Mouse (Mus musculus): ENCODE results near the gene Gdpd5. TPM values are rescaled to one million over a fixed set of nuclear protein-coding genes. Genes with fewer than 3 reads are reported as not detected.
A peak's percentile ranks its signal among the peaks of the same experiment; 100 is the strongest.

Gene Gdpd5
- polyA plus RNA-seq, 1 experiment from 2014 or later = 46.2 TPM

DNA sequence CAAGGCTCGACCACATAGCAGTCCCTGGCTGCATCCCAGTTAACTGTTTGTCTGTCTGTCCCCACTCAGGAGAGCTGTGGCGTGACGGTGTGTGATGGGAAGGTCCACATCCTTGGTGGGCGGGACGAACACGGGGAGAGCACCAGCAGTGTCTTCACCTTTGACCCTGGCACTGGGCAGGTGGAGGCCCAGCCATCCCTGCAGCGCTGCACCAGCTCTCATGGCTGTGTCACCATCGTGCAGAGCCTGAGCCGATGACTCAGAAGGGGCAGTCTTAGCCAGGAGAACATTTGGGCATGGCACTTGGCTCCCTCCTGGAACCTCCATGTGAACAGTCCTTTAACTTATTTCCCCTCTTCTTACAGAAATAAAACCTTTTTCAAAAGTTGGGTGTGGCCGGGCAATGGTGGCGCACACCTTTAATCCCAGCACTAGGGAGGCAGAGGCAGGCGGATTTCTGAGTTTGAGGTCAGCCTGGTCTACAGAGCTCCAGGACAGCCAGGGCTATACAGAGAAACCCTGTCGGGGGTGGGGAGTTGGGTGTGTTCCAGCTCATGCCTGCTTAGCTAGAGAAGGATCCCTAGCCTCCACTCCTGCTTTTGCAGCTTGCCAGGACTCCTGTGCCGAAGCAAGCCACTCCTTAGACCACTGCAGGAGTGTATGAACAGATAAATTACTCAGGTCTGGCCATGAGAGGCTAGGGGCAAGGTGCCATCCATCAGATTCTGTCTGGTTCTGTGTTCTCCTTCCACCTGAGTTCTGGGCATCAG, 92.6 kb downstream of the Gdpd5 start:
- H3K9ac ChIP-seq = no peak overlapping the region
- H3K9me3 ChIP-seq (ENCODE audit: control insufficient read depth, low read length) = no peaks in the 10 kb centered on the region
- no peak for ATAC-seq (ENCODE audit: low FRiP score)
- WGBS = 84% methylated on average over 14 of the region's 14 CpGs
- no peak overlapping the region for H3K4me3 ChIP-seq (replicated peaks; ENCODE audit: low read length)
- H3K27ac ChIP-seq = peak overlapping the region; percentile 75; the same call in 1 of the 2 replicates
- H3K27me3 ChIP-seq (ENCODE audit: control insufficient read depth, insufficient read depth, low read length) = no peaks in the 10 kb centered on the region
- peaks cover 11% of the 10 kb centered on the region for H3K4me1 ChIP-seq (replicated peaks; ENCODE audit: control insufficient read depth, insufficient read depth, low read length)
- DNase-seq (ENCODE audit: low spot score) = no peak
- peaks cover 53% of the 10 kb centered on the region for H3K36me3 ChIP-seq (replicated peaks; ENCODE audit: control insufficient read depth, insufficient read depth)
- no peak overlapping the region for H3K4me2 ChIP-seq (replicated peaks)

- ATAC-seq (ENCODE audit: low FRiP score) = peak; percentile 54
- peaks cover 65% of the 10 kb centered on the region for H3K36me3 ChIP-seq (replicated peaks; ENCODE audit: control insufficient read depth, insufficient read depth)
- WGBS = 41% methylated on average over 12 of the region's 12 CpGs
- DNase-seq (ENCODE audit: low spot score) = no peak
- no peak overlapping the region for H3K9ac ChIP-seq
- H3K27ac ChIP-seq = peak overlapping the region; percentile 75
- no peak overlapping the region for H3K4me3 ChIP-seq (replicated peaks; ENCODE audit: low read length)
- H3K4me1 ChIP-seq (replicated peaks; ENCODE audit: control insufficient read depth, insufficient read depth, low read length) = peaks cover 5% of the 10 kb centered on the region; the same call in 1 of the 2 replicates
- H3K27me3 ChIP-seq (ENCODE audit: control insufficient read depth, insufficient read depth, low read length) = no peaks in the 10 kb centered on the region
- H3K4me2 ChIP-seq (replicated peaks) = no peak overlapping the region
- no peaks in the 10 kb centered on the region for H3K9me3 ChIP-seq (ENCODE audit: control insufficient read depth, low read length)
These were observed 93.8 kb downstream of the Gdpd5 start for GRCm38 (mm10) chr7:99474836-99475561.

DNA sequence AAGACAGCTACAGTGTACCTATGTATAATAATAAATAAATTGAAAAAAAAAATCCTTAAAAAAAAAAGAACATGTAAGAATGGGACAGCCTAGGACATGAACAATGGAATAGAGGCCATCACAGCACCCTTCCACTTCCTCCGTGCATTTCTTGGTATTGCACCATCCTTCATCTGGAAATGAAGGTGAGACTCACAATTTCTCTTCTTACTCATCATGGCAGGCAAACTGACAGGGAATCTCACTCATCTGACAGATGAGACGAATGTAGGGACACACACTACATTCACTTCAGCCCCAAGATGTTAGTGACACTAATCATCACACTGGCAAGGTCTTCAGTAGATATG, 94.3 kb downstream of the Gdpd5 start:
- Histone ChIP-seq H3K4me3 (replicated peaks; ENCODE audit: low read length) (no peak overlapping the region), H3K36me3 (replicated peaks; ENCODE audit: control insufficient read depth, insufficient read depth) (peaks cover 70% of the 10 kb centered on the region)

DNA sequence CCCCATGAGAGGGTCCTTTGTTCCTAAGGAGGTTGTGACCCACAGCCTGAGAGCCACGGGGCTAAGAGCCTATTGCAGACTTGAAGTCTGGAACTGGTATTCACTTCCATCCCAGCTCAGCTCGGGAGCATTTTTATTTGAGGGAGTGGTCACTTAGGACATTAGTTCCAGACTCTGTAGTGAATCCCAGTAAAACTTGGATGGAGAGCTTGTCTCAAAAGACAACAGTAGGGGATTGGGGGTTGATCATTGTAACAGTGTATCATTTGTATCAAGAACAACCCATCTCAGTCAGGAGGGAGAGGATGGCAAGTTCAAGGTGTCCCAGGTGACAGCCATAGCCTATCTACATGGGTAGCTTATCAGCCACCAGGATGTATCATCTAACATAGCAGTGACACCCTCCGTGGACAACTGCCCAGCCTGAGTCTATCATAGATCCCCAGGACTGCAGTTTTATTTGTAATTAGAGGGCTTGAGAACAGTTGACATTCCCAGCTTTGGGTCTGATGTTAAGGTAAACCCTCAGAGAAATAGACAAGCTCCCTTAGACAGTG, 95.4 kb downstream of the Gdpd5 start:
- DNase-seq (ENCODE audit: low spot score) (no peak), ATAC-seq (ENCODE audit: low FRiP score) (no peak)
- Histone ChIP-seq H3K27ac (no peak overlapping the region), H3K4me2 (replicated peaks) (no peak overlapping the region), H3K9me3 (ENCODE audit: control insufficient read depth, low read length) (no peaks in the 10 kb centered on the region), H3K27me3 (ENCODE audit: control insufficient read depth, insufficient read depth, low read length) (no peaks in the 10 kb centered on the region), H3K9ac (no peak overlapping the region), H3K4me1 (replicated peaks; ENCODE audit: control insufficient read depth, insufficient read depth, low read length) (peaks cover 17% of the 10 kb centered on the region), H3K4me3 (replicated peaks; ENCODE audit: low read length) (no peak overlapping the region), H3K36me3 (replicated peaks; ENCODE audit: control insufficient read depth, insufficient read depth) (peaks cover 81% of the 10 kb centered on the region)
- WGBS = 35% methylated on average over 3 of the region's 3 CpGs

More for the DNA sequence above, 94.3 kb downstream of the Gdpd5 start:
- Histone ChIP-seq H3K9ac (no peak overlapping the region), H3K27ac (peak overlapping the region; percentile 75), H3K27me3 (ENCODE audit: control insufficient read depth, insufficient read depth, low read length) (no peaks in the 10 kb centered on the region), H3K4me1 (replicated peaks; ENCODE audit: control insufficient read depth, insufficient read depth, low read length) (peaks cover 8% of the 10 kb centered on the region; the same call in 1 of the 2 replicates), H3K9me3 (ENCODE audit: control insufficient read depth, low read length) (no peaks in the 10 kb centered on the region), H3K4me2 (replicated peaks) (no peak overlapping the region)
- ATAC-seq (ENCODE audit: low FRiP score) = no peak
- no peak for DNase-seq (ENCODE audit: low spot score)
- WGBS = 81% methylated on average over 2 of the region's 2 CpGs

DNA sequence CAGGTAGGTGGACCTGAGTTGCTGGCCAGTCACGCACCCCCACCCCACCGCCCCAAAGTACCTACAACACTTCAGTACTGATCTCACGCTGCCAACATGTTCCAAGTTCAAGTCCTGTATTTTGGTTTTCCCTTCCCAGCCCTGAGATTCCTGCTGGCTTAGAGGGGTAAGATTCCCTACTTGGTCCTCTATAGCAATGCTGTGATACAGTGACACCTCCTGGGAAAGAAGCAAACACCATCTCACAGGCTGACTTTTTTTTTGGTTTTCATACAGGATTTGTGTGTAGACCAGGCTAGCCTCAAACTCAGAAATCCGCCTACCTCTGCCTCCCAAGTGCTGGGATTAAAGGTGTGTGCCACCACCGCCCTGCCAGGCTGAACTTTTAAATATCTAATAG, 96.0 kb downstream of the Gdpd5 start:
- no peak overlapping the region for H3K4me2 ChIP-seq (replicated peaks)
- H3K4me3 ChIP-seq (replicated peaks; ENCODE audit: low read length) = no peak overlapping the region
- WGBS = 95% methylated on average over 5 of the region's 5 CpGs
- no peak for DNase-seq (ENCODE audit: low spot score)
- no peaks in the 10 kb centered on the region for H3K27me3 ChIP-seq (ENCODE audit: control insufficient read depth, insufficient read depth, low read length)
- no peak for ATAC-seq (ENCODE audit: low FRiP score)
- no peak overlapping the region for H3K27ac ChIP-seq
- peaks cover 84% of the 10 kb centered on the region for H3K36me3 ChIP-seq (replicated peaks; ENCODE audit: control insufficient read depth, insufficient read depth)
- H3K9me3 ChIP-seq (ENCODE audit: control insufficient read depth, low read length) = no peaks in the 10 kb centered on the region
- H3K9ac ChIP-seq = no peak overlapping the region
- H3K4me1 ChIP-seq (replicated peaks; ENCODE audit: control insufficient read depth, insufficient read depth, low read length) = peaks cover 23% of the 10 kb centered on the region

DNA sequence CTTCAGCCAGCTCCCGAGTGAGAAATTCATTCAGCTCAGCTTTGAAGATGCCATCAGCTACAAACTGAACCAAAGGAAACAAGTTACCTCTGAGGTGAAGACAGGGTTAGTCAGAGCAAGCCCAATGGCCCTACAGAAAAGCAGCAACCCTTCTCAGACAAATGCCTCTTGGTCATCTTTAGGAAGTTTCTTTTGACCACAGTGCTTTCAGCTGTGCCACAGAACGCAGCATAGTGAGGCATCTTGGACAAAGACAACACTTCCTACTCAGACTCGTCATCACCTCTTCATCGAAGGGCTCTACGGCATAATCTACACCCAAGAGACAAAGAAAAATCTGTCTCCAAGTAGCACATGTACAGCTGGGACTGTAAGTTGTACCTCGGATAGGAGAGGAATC, 101.4 kb downstream of the Gdpd5 start:
- 4% methylated on average over 6 of the region's 6 CpGs for WGBS
- Histone ChIP-seq H3K4me3 (replicated peaks; ENCODE audit: low read length) (peak overlapping the region; percentile 76), H3K36me3 (replicated peaks; ENCODE audit: control insufficient read depth, insufficient read depth) (peaks cover 50% of the 10 kb centered on the region), H3K27me3 (ENCODE audit: control insufficient read depth, insufficient read depth, low read length) (no peaks in the 10 kb centered on the region), H3K4me1 (replicated peaks; ENCODE audit: control insufficient read depth, insufficient read depth, low read length) (peaks cover 26% of the 10 kb centered on the region), H3K4me2 (replicated peaks) (peak overlapping the region; percentile 96), H3K9ac (peak overlapping the region; percentile 89), H3K27ac (peak overlapping the region; percentile 74; the same call in 1 of the 2 replicates), H3K9me3 (ENCODE audit: control insufficient read depth, low read length) (no peaks in the 10 kb centered on the region)
- ATAC-seq (ENCODE audit: low FRiP score) (no peak), DNase-seq (ENCODE audit: low spot score) (no peak)

DNA sequence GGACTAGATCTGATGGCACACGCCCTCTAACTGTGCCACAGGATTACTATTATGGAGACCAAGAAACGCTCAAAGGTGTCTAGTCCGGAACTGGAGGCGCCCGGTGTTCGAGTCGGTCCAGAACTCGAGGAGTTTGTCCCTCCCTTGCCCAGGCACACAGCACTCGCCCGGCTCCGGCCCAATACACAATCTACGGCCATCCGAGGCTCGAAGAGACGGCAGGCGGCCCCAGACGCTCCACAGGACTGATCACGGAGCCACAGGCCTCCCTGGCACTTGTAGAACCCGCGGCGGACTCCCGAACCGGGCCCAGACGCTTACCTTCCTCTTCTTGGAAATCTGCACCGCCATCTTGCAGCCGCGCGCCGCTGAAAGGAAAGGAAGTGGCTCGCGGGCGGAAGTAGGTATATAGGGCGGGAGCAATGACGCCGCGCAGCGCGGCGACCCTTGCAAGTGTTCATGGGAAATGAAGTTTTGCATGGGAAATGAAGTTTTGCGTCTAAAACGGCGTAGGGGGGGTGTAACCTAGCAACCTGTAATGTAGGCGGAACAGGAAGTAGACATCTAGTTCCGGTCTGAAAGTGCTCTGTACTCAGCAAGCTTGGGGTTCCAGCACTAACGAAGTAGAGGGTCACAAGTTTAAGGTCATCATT, 102.2 kb downstream of the Gdpd5 start, which contains the start of gene Rps3:
Rps3 (minus strand) TSS at position 468 of the 653 bp plus-strand sequence.
- H3K4me1 ChIP-seq (replicated peaks; ENCODE audit: control insufficient read depth, insufficient read depth, low read length) = peaks cover 26% of the 10 kb centered on the region
- no peaks in the 10 kb centered on the region for H3K27me3 ChIP-seq (ENCODE audit: control insufficient read depth, insufficient read depth, low read length)
- peak within 1 kb of the TSS; percentile 76 for H3K4me3 ChIP-seq (replicated peaks; ENCODE audit: low read length)
- peak within 1 kb of the TSS; percentile 89 for H3K9ac ChIP-seq
- H3K36me3 ChIP-seq (replicated peaks; ENCODE audit: control insufficient read depth, insufficient read depth) = peaks cover 42% of the 10 kb centered on the region
- H3K9me3 ChIP-seq (ENCODE audit: control insufficient read depth, low read length) = no peaks in the 10 kb centered on the region
- under 1% methylated on average over 45 of the region's 45 CpGs for WGBS
- peak within 1 kb of the TSS; percentile 74 for H3K27ac ChIP-seq
- DNase-seq (ENCODE audit: low spot score) (peak; percentile 98), ATAC-seq (ENCODE audit: low FRiP score) (peak; percentile 95)
- peak within 1 kb of the TSS; percentile 96 for H3K4me2 ChIP-seq (replicated peaks)

DNA sequence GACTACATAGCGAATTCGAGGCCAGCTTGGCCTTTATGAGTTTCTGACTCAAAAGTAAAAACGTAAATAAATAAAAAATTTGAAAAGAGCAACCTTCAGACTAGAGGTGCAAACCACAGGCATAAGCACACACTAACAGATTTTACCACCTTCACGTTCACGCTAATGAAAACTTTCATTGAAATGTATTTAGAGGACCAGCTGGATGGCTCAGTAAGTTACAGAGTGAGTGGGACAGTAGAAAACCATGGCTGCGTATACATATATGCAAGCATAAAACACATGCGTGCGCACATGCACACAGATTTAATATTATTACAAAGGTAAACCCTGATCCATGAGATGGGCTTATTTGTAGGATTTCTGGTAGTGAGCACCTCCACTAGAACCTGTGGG, 102.7 kb downstream of the Gdpd5 start:
- no peak overlapping the region for H3K9ac ChIP-seq
- no peaks in the 10 kb centered on the region for H3K9me3 ChIP-seq (ENCODE audit: control insufficient read depth, low read length)
- H3K27ac ChIP-seq = no peak overlapping the region
- H3K4me1 ChIP-seq (replicated peaks; ENCODE audit: control insufficient read depth, insufficient read depth, low read length) = peaks cover 26% of the 10 kb centered on the region
- no peaks in the 10 kb centered on the region for H3K27me3 ChIP-seq (ENCODE audit: control insufficient read depth, insufficient read depth, low read length)
- H3K4me3 ChIP-seq (replicated peaks; ENCODE audit: low read length) = peak overlapping the region; percentile 76
- peaks cover 37% of the 10 kb centered on the region for H3K36me3 ChIP-seq (replicated peaks; ENCODE audit: control insufficient read depth, insufficient read depth)
- peak overlapping the region; percentile 52 for H3K4me2 ChIP-seq (replicated peaks)
- ATAC-seq (ENCODE audit: low FRiP score) (peak; percentile 34), DNase-seq (ENCODE audit: low spot score) (no peak)
- 47% methylated on average over 8 of the region's 8 CpGs for WGBS

DNA sequence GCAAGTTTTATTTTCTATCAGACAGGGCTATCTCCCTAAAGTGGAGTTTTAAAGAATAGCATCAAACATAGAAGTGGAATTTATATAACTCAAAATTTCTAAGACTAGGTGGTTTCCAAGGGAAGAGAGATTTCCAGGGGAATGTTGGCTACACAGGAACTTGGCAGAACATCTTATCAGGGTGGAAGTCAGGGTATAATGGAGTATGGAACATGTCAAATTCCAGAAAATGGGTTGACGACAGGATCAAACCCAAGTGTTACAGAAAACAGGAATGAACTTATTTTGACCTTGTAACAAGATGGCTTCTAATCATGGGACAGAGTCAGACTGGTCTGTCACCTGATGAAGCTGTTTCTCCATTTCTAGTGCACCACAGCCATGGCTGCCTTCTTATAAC, 103.5 kb downstream of the Gdpd5 start:
- Histone ChIP-seq H3K36me3 (replicated peaks; ENCODE audit: control insufficient read depth, insufficient read depth) (peaks cover 29% of the 10 kb centered on the region), H3K4me2 (replicated peaks) (no peak overlapping the region), H3K4me1 (replicated peaks; ENCODE audit: control insufficient read depth, insufficient read depth, low read length) (peaks cover 26% of the 10 kb centered on the region), H3K9me3 (ENCODE audit: control insufficient read depth, low read length) (no peaks in the 10 kb centered on the region), H3K27ac (no peak overlapping the region), H3K27me3 (ENCODE audit: control insufficient read depth, insufficient read depth, low read length) (no peaks in the 10 kb centered on the region), H3K4me3 (replicated peaks; ENCODE audit: low read length) (no peak overlapping the region), H3K9ac (no peak overlapping the region)
- DNase-seq (ENCODE audit: low spot score) = no peak
- 88% methylated on average over 1 of the region's 1 CpGs for WGBS
- no peak for ATAC-seq (ENCODE audit: low FRiP score)

Measured in hindbrain, embryonic 14.5 days (tissue).